Mouse (Mus musculus): ENCODE results near the gene Gnl3l.

The Gnl3l gene

GRCm38 (mm10) chrX:150956522-150957300 lies 60.4 kb downstream of the Gnl3l start:
- DNase-seq (ENCODE audit: low spot score in 2 of 2) = peak; percentile 79

- DNase-seq (ENCODE audit: low spot score in 2 of 2) = no peak
These were observed 61.1 kb downstream of the Gnl3l start for GRCm38 (mm10) chrX:150956016-150956415.

DNA sequence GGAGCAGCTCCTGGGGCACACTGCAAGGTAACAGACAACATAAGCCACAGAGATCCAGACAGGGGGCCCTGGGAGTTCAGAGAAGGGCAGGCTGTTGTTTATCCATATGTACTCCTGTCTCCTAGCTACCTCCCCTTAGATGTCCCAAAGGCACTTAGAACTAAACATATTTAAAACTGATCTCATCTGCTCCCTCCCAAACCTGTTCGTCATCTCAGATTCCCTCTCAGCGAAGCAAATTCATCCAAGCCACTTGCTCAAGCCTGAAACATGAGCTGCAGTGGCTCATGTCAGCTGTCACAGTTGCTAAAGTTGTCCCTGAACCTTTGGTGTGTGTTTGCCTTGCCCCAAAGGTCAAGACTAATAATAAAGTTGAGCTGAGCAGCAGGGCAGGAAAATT lies 61.7 kb downstream of the Gnl3l start:
- peak; percentile 22 to 38 for DNase-seq (ENCODE audit: low spot score in 2 of 2)

DNA sequence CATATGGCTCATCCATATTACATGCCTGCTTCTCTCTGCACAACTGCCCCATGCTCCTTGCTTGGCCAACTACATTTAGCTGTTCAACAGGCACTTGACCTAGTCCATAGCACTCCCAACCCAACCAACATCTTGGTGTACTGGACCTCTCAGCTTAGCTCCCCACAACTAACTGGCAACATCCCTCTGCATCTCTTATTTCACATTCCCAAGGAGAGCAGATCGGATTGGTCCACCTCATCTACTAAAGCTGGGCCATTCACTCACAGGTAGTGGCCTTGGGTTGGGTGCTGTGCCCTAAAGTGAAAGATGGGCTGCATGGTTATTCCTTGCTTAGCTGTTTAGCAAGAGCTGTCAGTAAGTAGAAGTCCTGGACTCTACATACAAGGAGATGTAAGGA lies 62.4 kb downstream of the Gnl3l start:
- no peak for DNase-seq (ENCODE audit: low spot score in 2 of 2)
